Mouse (Mus musculus) T-cell, adult 2 months (primary cell): ENCODE data around the gene Tjp3.

Experiments used
- DNase-seq: peaks from one replicate; pipeline ENCODE4 v3.0.0; 2022; ENCODE audit warnings: low spot score

Gene Tjp3

DNA sequence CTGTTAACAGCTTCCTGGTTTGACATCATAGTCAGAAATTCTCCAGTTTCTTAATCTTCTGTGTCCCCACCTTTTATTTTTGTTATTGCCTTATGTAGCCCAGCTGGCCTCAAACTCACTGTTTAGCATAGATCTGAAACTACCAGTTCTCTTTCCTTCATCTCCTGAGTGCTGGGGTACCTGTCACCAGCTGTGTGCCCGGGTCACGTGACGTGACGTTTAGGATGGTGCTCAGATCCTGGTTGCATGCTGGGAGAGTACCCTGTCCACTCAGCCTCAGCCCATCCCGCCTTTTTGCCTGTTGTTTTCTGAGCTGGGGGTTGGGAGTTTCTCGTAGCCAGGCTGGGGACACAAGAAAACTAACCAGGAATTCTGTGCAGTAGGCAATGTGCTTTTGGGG lies 5.9 kb upstream of the Tjp3 start:
- peak; percentile 37 for DNase-seq

DNA sequence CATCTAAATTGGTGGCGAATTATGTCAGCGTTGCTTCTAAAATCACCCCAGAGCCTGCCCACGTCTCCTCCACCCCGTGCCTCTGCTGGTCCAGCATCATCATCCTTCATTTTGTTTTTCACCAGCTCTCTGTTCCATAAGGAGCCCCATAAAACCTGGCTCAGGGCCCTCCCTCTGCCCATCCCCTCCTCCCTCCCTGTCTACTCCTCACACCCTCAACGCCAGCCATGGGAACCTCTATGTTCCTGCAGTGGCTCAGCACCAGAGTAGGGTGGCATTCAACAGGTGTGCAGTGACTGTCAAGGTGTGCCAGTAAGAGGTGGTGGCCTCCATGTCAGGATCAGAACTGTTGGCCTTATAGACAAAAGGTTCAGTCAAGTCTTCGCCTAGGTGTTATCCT lies 3.8 kb upstream of the Tjp3 start:
- no peak for DNase-seq

DNA sequence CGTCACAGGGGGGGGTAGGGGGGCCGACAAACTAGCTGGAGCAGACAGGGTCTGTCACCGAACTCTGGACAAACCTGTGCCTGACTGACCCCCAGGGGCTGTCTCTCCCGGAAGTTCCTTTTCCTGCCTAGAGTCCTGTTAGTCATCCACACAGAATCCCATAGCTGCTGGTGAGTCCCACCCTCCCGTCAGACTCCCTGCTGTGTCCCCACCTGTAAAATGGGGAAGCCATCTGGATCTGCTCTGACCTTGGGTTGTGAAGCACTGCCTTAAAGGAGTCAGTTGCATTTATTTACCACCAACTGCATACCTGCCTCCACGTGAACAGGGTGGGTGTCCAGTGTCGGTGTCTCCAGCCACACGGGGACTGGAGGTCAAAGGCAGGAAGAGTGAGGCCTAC lies 3.1 kb upstream of the Tjp3 start:
- DNase-seq, result no peak

DNA sequence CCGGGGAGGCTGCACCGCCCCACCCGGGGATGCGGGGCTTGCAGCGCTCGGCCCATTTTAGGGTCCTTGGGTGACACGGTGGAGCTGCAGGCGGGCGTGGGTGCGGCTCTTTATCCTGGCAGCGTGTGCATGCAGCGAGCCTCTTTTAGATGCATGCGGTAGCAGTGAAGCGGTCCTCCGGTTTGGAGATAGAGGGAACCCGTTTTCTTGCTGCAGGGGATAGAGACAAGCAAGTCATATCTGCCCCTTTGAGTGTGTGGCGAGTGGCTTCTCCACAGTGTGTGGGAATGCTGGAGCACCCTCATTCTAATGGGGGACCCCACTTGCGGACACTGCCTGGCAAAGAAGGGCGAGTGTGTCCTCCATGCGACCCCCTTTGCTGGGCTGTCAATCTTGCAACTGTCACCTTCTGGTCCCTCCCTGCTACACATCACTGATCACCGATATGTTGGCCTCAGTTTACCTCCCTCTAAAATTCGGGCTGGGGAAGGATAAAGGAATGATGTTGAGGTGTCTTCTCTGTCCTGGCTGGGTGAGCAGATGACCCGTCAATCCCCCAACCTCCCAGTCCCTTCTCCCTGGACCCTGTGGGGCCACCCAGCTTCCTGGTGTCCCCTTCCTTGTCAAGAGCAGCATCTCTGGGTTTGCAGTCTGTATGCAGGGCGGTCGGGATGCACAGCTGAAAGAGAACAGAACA lies 2.1 kb upstream of the Tjp3 start:
- no peak for DNase-seq

DNA sequence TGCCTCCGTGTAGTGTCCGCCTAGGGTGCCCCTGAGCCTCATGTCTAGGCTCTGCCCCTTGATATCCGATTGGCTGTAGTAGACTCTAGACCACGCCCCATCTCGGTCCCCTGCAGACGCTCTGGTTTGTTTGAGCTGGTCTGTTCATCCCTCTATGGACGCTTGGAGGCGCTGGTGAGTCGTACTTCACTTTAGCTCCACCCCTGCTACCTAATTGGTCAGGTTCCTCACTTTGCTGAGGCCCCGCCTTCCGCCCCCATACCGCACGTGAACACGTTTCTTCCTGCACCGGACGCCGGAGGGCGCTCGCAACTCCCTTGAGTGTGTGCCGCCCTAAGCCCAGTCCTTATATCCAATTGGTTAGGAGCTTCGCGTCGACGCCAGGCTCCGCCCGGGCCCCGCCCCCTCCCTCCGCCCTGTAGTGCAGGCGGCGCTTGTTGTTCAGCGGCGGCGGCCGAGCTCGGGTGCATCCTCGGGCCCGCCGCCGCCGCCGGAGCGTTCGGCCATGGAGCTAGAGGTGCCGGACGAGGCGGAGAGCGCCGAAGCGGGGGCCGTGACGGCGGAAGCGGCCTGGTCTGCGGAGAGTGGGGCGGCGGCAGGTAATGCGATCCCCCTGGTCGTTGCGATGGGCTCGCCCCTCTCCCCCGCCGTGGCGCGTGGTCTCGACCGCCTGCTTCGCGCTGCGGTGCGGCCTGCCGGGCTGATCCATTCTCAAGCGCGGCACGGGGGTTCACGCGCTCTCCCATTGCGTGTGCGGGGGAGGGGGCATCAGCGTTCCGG lies 1.4 kb upstream of the Tjp3 start, which contains the start of gene Pip5k1c:
Gene Pip5k1c (plus strand): TSS at position 410 of the 780 bp plus-strand sequence.
- peak; percentile 100 for DNase-seq

DNA sequence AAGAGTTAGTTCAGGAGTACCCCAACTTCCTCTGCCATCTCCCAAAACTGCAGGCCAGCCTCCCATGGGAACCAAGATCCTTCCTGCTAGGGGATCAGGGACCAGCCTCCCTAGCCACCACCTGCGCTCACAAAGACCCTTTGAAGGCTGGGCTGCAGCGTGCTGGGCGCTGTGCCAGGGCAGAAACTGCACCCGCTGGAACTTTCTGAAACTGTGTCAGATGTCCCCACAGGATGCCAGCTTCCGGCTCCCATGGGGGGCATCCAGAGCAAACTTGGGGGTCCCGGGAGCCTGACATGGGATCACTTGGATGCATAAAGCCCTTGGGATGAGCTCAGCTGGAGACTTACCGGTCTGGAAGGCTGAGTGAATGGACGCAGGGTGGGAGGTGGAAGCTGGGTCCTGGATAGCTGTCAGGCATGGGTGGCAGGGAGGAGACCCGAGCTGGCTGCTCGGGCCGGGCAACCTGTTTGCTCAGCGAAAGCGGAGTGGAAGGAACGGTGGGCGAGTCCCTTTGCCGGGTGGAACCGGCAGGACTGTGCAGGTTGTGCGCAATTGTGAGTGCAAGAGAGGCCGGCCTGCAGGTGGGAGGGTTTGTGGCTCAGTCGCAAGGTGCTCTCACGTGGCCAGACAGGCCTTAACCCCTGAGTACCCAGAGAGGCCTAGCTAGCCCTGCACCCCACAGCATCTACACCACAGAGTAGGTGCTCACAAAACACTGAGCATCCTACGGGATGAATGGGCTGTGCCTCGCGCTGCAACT lies 502 bp downstream of the Tjp3 start:
- DNase-seq, result no peak

GRCm38 (mm10) chr10:81289811-81290210 lies 1.6 kb downstream of the Tjp3 start:
- no peak for DNase-seq

DNA sequence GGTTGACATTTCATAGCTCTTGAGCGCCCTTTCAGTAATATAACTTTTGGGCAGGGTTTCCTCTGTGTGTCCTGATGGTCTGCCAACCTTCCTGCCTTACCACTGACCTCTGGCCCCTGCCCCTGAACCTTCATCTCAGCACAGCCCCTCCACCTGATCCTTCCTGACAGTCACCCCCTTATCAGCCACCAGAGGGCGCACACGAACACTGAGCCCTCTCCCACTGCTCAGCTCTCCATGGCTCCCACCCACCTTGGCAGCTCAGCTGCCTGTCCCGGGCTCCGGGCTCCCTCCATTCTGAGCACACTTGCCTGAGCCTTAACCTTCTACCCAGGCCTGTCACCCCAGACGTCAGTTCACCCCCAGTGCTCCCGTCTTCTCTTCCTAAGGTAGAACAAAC lies 2.1 kb downstream of the Tjp3 start:
- peak; percentile 68 for DNase-seq

- no peak for DNase-seq
Observed at GRCm38 (mm10) chr10:81288601-81289000, 2.8 kb downstream of the Tjp3 start.

DNA sequence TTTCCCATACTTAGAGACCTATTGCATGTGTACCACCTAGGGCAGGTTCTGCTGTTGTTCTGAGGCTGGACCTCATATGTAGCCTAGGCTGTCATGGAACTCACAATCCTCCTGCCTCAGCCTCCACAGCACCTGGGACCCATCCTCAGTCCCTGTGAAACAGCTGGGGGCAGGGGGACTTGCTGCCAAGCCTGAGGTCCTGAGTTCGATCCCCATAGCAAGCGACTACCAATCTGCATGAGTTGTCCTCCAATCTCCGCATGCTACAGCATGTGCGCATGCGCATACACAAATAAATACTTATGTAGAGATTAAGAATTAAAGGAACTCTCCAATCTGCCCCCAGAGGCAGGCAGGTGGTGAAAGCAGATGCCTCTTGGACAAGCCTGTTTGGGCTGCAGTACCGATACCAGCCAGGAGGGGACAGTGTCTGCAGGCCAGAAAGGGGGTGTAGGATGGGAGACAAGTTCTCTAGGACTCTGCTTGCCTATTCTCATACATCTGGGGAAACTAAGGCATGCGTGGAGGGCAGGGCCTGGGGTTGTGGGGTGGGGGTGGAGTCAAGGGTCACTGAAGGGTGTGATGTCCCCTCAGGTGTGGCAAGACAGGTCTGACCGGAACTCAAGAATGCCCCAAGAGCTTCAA lies 3.7 kb downstream of the Tjp3 start:
- peak; percentile 68 for DNase-seq

DNA sequence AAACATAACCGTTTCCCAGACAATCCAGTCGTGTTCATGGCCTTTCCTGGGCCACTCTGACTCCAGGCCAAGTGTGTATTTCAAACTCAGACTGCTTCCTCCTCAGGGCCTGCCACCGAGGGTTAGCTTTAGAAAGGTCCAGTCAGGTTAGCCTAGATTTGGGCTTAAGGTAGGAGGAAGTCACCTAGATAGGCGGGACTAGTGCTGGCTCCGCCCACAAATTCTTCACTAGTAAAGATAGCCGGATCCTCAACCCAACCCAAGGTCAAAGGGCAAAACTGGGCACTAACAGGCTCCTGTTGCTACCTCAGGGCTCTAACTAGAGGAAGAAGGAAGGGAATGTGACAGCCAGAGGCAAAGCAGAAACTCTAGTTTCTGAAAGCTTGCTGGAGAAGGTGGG lies 4.8 kb downstream of the Tjp3 start:
- DNase-seq, result no peak

DNA sequence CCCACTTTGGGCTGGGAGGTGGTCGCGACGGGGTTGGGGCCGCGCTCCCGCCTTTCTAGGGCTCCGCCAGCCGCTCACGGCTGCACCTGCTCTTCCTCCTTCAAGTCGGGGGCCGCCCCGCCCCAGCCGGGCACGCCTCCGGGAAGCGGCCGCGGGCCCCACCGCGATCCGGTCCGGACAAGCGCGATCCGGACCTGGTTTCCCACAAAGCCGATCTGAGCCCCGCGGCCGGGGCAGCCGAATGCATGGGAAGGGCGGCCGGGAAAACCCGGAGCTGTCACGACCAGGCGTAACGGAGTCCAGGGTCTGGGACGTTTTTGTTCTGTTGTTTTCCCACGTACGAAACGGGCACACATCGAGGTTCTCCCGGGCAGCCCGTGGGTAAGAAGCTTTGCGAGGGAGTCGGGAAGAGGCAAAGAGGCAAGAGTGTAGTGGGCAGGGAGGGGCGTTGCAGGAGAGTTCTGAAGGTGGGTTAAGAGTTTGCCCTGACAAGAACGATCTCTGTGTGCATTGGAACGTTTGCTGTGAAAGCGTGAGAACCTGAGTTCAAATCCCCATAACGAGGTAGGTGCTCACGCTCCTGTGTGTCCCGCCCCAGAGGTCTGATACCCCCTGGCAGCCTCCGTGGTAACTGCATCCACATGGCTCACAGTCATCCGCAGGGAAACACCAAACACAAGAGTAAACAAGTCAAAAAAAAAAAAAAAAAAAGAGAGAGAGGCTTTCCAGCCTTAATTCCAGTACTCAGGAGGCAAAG lies 5.5 kb downstream of the Tjp3 start:
- peak; percentile 87 for DNase-seq

DNA sequence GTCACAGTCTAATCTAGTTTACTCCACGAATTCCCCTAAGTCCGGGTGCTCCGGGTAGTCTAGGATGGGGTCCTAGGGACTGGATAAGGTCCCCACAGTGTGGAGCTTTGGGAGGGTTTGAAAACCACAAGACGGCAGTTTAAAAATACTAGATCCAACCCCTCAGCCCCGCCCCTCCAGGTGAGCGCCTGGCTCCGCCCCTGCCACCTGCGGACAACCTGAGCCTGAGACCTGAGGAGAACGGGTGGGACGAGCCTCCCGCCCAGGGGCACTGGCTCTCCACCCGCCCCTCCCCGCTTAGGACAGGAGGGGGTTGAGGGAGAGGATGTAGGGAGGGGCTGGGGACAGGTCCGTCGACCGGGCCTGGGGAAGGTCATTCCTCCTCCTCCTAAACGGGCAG lies 6.7 kb downstream of the Tjp3 start:
- DNase-seq, result no peak

- no peak for DNase-seq
Observed at GRCm38 (mm10) chr10:81284189-81284588, 7.2 kb downstream of the Tjp3 start.

DNA sequence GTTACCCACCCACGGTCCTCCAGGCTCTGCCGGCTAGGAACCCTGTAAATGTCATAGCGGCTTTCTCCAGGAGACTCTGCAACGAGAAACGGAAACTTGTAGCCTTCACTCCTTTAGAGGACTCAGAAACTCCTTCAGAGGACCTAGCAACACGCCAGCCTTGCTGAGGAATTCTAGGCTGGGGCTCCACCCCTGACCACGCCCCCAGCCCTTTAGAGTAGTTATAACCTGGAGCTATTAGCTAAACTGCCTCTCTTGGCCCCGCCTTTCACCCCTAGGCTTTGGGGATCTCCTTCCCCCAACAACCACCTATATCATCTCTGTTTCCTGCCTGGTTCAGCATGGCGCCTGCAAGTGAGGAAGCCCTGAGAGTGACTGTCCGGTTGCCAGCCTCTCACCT lies 11.9 kb downstream of the Tjp3 start:
- no peak for DNase-seq

GRCm38 (mm10) chr10:81277676-81278075 lies 13.7 kb downstream of the Tjp3 start:
- DNase-seq, result no peak

GRCm38 (mm10) chr10:81273842-81274241 lies 17.5 kb downstream of the Tjp3 start:
- no peak for DNase-seq

DNA sequence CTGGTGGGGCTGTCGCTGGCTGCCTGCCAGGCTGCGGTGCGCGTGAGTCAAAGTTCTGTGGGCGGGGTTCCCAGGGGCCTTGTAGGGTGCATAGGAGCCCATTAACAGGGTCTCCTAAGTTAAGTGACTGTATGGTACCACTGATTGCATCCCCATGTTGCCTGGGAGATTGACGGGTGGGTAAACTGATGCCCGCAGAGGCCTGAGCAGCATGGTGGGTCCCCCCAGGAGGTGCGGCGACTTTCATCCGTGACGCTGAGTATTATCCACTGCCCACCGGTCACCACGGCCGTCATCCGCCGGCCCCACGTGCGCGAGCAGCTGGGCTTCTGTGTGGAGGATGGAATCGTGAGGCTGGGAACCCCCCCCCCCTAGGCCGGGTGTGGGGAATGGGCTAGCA lies 19.0 kb downstream of the Tjp3 start:
- DNase-seq, result no peak

DNA sequence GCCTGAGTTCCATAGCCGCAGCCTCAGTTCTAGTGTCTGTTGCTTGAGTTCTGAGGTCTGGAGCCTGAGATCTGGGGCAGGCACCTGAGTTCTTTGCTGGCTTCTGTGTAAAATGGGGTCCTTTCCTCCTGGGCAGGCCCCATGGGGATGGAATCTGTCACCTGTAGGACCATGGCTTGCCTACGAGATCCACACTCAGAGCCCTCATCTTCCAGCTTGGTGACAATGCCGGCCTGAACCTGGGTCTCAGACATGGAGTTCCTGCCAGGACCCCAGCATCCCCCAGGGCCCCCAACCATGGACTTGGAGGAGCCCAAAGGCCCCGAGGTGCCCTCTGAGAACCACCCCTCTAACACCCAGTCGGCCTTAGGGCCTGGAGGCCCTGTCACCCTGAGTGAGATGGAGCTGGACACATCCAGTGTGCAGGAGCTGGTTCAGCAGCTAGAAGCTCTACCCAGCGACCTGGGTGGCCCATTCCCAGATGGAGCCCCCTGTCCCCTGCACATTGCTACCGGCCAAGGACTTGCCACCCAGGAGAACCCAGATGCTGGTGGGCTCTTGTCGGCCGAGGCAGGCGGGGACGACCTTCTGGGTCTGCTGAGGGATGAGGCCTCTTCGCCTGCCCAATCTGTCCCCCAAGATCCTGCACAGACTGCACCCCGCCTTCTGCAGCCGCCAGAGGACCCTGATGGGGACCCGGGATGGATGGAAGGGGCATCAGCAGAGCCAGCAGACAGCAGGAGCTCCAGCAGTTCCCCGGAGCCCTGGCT lies 22.6 kb downstream of the Tjp3 start:
- DNase-seq, result no peak

- peak; percentile 70 for DNase-seq
Observed at GRCm38 (mm10) chr10:81268056-81268455, 23.3 kb downstream of the Tjp3 start.
